Mouse (Mus musculus): Measurements from ENCODE around the gene Sspn.

- TF ChIP-seq CTCF (IDR thresholded peaks at IDR 0.05; ENCODE audit: low read depth) = no peak
- no peak for TF ChIP-seq EP300 (IDR thresholded peaks at IDR 0.05; ENCODE audit: low read depth)
Observed at GRCm38 (mm10) chr6:146004174-146004601, 72.7 kb downstream of the Sspn start.
